Mouse (Mus musculus): ENCODE measurements at regions not wholly inside any gene's neighbourhood (a gene's known extent, or its start where the extent isn't known, plus 50 kb on each side); places are given as distances from the start of the nearest gene placed in this dataset.

- no peak for DNase-seq
Observed at GRCm38 (mm10) chr19:18200105-18200782, 362.8 kb upstream of the Pcsk5 start.

- DNase-seq: no peak
Observed at GRCm38 (mm10) chr19:18189102-18189742, 351.8 kb upstream of the Pcsk5 start.

GRCm38 (mm10) chr19:18188122-18188866 lies 350.9 kb upstream of the Pcsk5 start:
- DNase-seq: no peak

- DNase-seq: no peak
Observed at GRCm38 (mm10) chr19:18185767-18186554, 348.5 kb upstream of the Pcsk5 start.

- DNase-seq: no peak
Observed at GRCm38 (mm10) chr19:18185211-18185610, 347.8 kb upstream of the Pcsk5 start.

GRCm38 (mm10) chr19:18176200-18176599 lies 338.8 kb upstream of the Pcsk5 start:
- no peak for DNase-seq

- no peak for DNase-seq
Observed at GRCm38 (mm10) chr19:18146494-18146893, 309.1 kb upstream of the Pcsk5 start.

- DNase-seq: no peak
Observed at GRCm38 (mm10) chr19:18130936-18131335, 293.5 kb upstream of the Pcsk5 start.

GRCm38 (mm10) chr19:18128786-18129185 lies 291.4 kb upstream of the Pcsk5 start:
- DNase-seq: no peak

GRCm38 (mm10) chr19:18106236-18106635 lies 268.8 kb upstream of the Pcsk5 start:
- no peak for DNase-seq

- no peak for DNase-seq
Observed at GRCm38 (mm10) chr19:18104590-18104989, 267.2 kb upstream of the Pcsk5 start.

GRCm38 (mm10) chr19:18101423-18102341 lies 264.2 kb upstream of the Pcsk5 start:
- no peak for DNase-seq

- DNase-seq: no peak
Observed at GRCm38 (mm10) chr19:18083312-18083711, 245.9 kb upstream of the Pcsk5 start.

GRCm38 (mm10) chr19:18068919-18069318 lies 231.5 kb upstream of the Pcsk5 start:
- no peak for DNase-seq

- DNase-seq: no peak
Observed at GRCm38 (mm10) chr19:18067855-18068494, 230.5 kb upstream of the Pcsk5 start.

- no peak for DNase-seq
Observed at GRCm38 (mm10) chr19:18057256-18057890, 219.9 kb upstream of the Pcsk5 start.

GRCm38 (mm10) chr19:18056414-18057254 lies 219.2 kb upstream of the Pcsk5 start:
- DNase-seq: no peak

GRCm38 (mm10) chr19:18050353-18050752 lies 212.9 kb upstream of the Pcsk5 start:
- no peak for DNase-seq

GRCm38 (mm10) chr19:18034225-18034624 lies 196.8 kb upstream of the Pcsk5 start:
- DNase-seq: peak; percentile 9

GRCm38 (mm10) chr19:18033599-18033998 lies 196.2 kb upstream of the Pcsk5 start:
- DNase-seq: no peak
